Mouse (Mus musculus) limb, embryonic 11.5 days (tissue): ENCODE results near the gene Dll3. TPM values are rescaled to one million over a fixed set of nuclear protein-coding genes. Genes with fewer than 3 reads are reported as not detected.
"Not testable (repeated sequence)": the region's sequence is repeated elsewhere in the genome, so short reads cannot be mapped to it uniquely, and the experiment has no call there.

Source experiments
- ATAC-seq: fragments of 200-750 bp; cut with Nextera tagmentation; 2 replicates; pipeline ENCODE4 v1.8.0; 2017; ENCODE audit warnings: low read depth; ENCODE audit not compliant: insufficient number of reproducible peaks, low FRiP score, low TSS enrichment
- DNase-seq: peaks from one replicate; pipeline ENCODE4 v3.0.0-alpha.2; 2015; ENCODE audit warnings: low spot score
- H3K27ac ChIP-seq: fragments of 300-500 bp; sonication (generic); replicated peaks from 2 replicates; pipeline ENCODE4 v1.5.1; 2014; ENCODE audit warnings: low read depth, mild to moderate bottlenecking, low read length
- H3K27me3 ChIP-seq: fragments of 300-500 bp; sonication (generic); 2 replicates; pipeline ENCODE4 v1.6.1; 2014; ENCODE audit warnings: mild to moderate bottlenecking, low read length, mixed read lengths; ENCODE audit not compliant: control insufficient read depth, insufficient read depth
- H3K36me3 ChIP-seq: fragments of 300-500 bp; sonication (generic); 2 replicates; pipeline ENCODE4 v1.6.1; 2014; ENCODE audit warnings: mild to moderate bottlenecking, low read length, moderate library complexity, mixed read lengths; ENCODE audit not compliant: control insufficient read depth, insufficient read depth
- H3K4me1 ChIP-seq: fragments of 300-500 bp; sonication (generic); 2 replicates; pipeline ENCODE4 v1.6.1; 2014; ENCODE audit warnings: low read length, mixed read lengths; ENCODE audit not compliant: control insufficient read depth, insufficient read depth
- H3K4me2 ChIP-seq: fragments of 300-500 bp; sonication (generic); 2 replicates; pipeline ENCODE4 v1.6.1; 2014; ENCODE audit warnings: low read depth, mild to moderate bottlenecking, moderate library complexity; ENCODE audit not compliant: severe bottlenecking
- H3K4me3 ChIP-seq: fragments of 300-500 bp; sonication (generic); 2 replicates; pipeline ENCODE4 v1.5.1; 2014; ENCODE audit warnings: low read depth, low read length
- H3K9ac ChIP-seq: fragments of 300-500 bp; sonication (generic); 2 replicates; pipeline ENCODE4 v1.6.1; 2014; ENCODE audit warnings: mild to moderate bottlenecking, low read length
- H3K9me3 ChIP-seq: fragments of 300-500 bp; sonication (generic); 2 replicates; pipeline ENCODE4 v1.6.1; 2016; ENCODE audit warnings: low read length; ENCODE audit not compliant: control insufficient read depth
- WGBS: fragments of 180-500 bp; shearing (Covaris S2); extraction: QIAGEN DNeasy Blood & Tissue Kit; methylation state at CpG from one replicate; pipeline ENCODE4 v1.1.7; 2014; 5-methylcytosine and 5-hydroxymethylcytosine counted together
- polyA plus RNA-seq: library from polyadenylated mRNA; unstranded; fragments of >200 nt; fragmentation: Nextera tagmentation; extraction: Ambion mirVana; gene quantifications from 2 replicates; pipeline ENCODE4 v1.2.1, GENCODE M21; 2014

Gene Dll3
- polyA plus RNA-seq, 1 experiment from 2014 or later = 2.7 TPM

DNA sequence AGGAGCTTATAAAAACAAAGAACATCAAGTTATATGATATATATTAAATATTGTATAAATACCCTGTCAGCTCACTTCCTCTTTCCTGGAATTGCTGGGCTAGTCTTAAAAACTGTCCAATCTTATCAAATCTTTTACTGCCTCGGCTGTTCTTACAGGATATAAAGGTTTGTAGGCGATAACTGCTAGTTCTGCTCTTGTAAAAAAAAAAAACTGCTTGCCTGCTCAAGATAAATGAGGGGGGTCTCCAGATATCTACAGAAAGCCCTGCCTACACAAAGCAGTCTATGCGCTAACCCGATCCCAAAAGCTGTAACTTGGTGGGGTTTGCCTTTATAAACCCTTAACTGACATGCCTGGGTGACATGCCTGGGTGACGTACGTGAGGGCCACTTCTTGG, 47.4 kb downstream of the Dll3 start:
- H3K4me2 ChIP-seq = no peak overlapping the region
- H3K27ac ChIP-seq = no peak overlapping the region
- no peak overlapping the region for H3K9ac ChIP-seq
- no peak for ATAC-seq
- DNase-seq = no peak
- no peaks in the 10 kb centered on the region for H3K27me3 ChIP-seq
- no peak overlapping the region for H3K4me3 ChIP-seq
- no peaks in the 10 kb centered on the region for H3K4me1 ChIP-seq
- WGBS = 88% methylated on average over 6 of the region's 6 CpGs
- H3K9me3 ChIP-seq = peaks cover 3% of the 10 kb centered on the region; the same call in 1 of the 2 replicates
- H3K36me3 ChIP-seq = no peaks in the 10 kb centered on the region

DNA sequence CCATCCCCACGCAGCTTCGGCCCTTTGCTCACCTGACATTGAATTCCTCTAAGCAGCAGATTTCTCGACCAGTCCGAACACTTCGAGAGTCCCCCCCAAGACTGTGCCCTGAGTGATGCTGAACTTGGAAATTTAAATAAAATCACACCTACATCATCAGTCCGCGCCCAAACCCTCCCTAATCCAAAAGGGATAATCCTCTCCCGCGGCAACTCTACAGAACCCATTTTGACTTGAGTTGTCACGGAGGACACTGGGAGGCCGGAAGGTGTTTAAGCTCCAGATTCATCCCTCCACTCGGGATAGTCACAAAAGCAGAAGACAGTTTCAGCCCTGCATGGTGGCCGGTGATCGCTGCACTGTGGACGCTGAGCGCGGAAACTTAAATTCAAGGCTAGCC, 50.1 kb downstream of the Dll3 start:
- Histone ChIP-seq H3K4me3 (no peak overlapping the region), H3K9ac (no peak overlapping the region), H3K27ac (no peak overlapping the region), H3K9me3 (peaks cover 3% of the 10 kb centered on the region; the same call in 1 of the 2 replicates), H3K27me3 (no peaks in the 10 kb centered on the region), H3K4me1 (no peaks in the 10 kb centered on the region), H3K4me2 (no peak overlapping the region), H3K36me3 (no peaks in the 10 kb centered on the region)
- DNase-seq (no peak), ATAC-seq (no peak)
- 89% methylated on average over 17 of the region's 17 CpGs for WGBS

DNA sequence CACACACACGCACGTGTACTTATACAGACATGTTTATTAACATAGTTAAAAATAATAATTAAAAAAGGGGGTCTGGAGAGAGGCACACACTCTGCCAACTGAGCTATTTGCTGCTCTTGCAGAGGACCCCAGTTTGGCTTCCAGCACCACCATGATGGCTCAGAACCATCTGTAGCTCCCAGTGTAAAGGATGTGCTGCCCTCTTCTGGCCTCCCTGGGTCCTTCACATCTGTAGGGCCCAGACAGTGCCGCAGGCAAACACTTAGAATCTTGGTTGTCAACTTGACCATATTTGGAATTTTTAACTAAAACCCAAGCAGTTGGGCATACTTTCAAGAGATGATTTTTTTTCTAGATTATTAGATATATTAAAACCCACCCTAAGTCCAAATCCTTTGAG, 53.1 kb downstream of the Dll3 start:
- Histone ChIP-seq H3K27ac (no peak overlapping the region), H3K4me1 (no peaks in the 10 kb centered on the region), H3K4me3 (no peak overlapping the region), H3K27me3 (no peaks in the 10 kb centered on the region), H3K9ac (no peak overlapping the region), H3K4me2 (no peak overlapping the region), H3K9me3 (no peaks in the 10 kb centered on the region), H3K36me3 (no peaks in the 10 kb centered on the region)
- DNase-seq (no peak), ATAC-seq (no peak)
- 91% methylated on average over 3 of the region's 3 CpGs for WGBS

DNA sequence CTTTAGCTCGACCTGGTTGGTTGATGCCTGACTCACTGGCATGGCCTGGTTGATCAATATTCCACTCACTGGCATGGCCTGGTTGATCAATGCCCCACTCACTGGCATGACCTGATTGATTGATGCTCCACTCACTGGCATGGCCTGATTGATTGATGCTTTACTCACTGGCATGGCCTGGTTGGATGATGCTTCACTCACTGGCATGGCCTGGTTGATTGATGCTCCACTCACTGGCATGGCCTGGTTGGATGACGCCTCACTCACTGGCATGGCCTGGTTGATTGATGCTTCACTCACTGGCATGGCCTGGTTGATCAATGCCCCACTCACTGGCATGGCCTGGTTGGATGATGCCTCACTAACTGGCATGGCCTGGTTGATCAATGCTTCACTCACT, 58.1 kb downstream of the Dll3 start:
- not testable (repeated sequence) for H3K27ac ChIP-seq, H3K4me1 ChIP-seq, H3K36me3 ChIP-seq, H3K4me3 ChIP-seq, ATAC-seq, H3K9me3 ChIP-seq, H3K4me2 ChIP-seq, H3K27me3 ChIP-seq, H3K9ac ChIP-seq, DNase-seq
- WGBS = 68% methylated on average over 2 of the region's 2 CpGs

Other genes starting within 250 kb of the Dll3 start
- 0.40 and 0.41 TPM in 2 replicates for gene Fcgbp, start 231.0 kb downstream of the Dll3 start, polyA plus RNA-seq
- 0.01 and 0.06 TPM in 2 replicates for gene 9530053A07Rik, start 172.8 kb downstream of the Dll3 start, polyA plus RNA-seq
- gene Fbl, start 132.5 kb downstream of the Dll3 start, polyA plus RNA-seq = 55.7 and 56.1 TPM in 2 replicates
- 19.2 and 20.1 TPM in 2 replicates for gene Dyrk1b, start 122.8 kb downstream of the Dll3 start, polyA plus RNA-seq
- 12.8 and 16.2 TPM in 2 replicates for gene Eid2, start 34.4 kb downstream of the Dll3 start, polyA plus RNA-seq
- 11.4 TPM in 2 replicates for gene Eid2b, start 24.5 kb downstream of the Dll3 start, polyA plus RNA-seq
- gene Selenov, start 11.1 kb downstream of the Dll3 start, polyA plus RNA-seq = 0.41 TPM in 1 of 2 replicates, not detected in the other
- 184 and 205 TPM in 2 replicates for gene Timm50, start 9.8 kb upstream of the Dll3 start, polyA plus RNA-seq
- gene Supt5, start 36.5 kb upstream of the Dll3 start, polyA plus RNA-seq = 89.0 and 94.7 TPM in 2 replicates
- gene Rps16, start 48.4 kb upstream of the Dll3 start, polyA plus RNA-seq = 1,100 and 1,120 TPM in 2 replicates
- gene Plekhg2, start 70.4 kb upstream of the Dll3 start, polyA plus RNA-seq = 73.2 and 79.6 TPM in 2 replicates
- 5.6 and 6.1 TPM in 2 replicates for gene Zfp36, start 78.0 kb upstream of the Dll3 start, polyA plus RNA-seq
- gene Med29, start 90.5 kb upstream of the Dll3 start, polyA plus RNA-seq = 51.5 and 53.5 TPM in 2 replicates
- 83.5 and 94.9 TPM in 2 replicates for gene Paf1, start 90.7 kb upstream of the Dll3 start, polyA plus RNA-seq
- gene Gmfg, start 135.2 kb upstream of the Dll3 start, polyA plus RNA-seq = 5.8 and 7.5 TPM in 2 replicates
- gene Lrfn1, start 149.7 kb upstream of the Dll3 start, polyA plus RNA-seq = 5.8 and 6.3 TPM in 2 replicates
- gene Ifnl2, start 208.2 kb upstream of the Dll3 start, polyA plus RNA-seq = not detected in 2 replicates
- not detected in 2 replicates for gene Ifnl3, start 220.6 kb upstream of the Dll3 start, polyA plus RNA-seq
- not detected in 2 replicates for gene Sycn, start 238.6 kb upstream of the Dll3 start, polyA plus RNA-seq
- gene Nccrp1, start 245.0 kb upstream of the Dll3 start, polyA plus RNA-seq = not detected in 2 replicates